Mouse (Mus musculus) bone marrow macrophage, adult 2 months (primary cell): ENCODE data around the gene Gucy2c.

Experiments
- CTCF ChIP-seq: IDR thresholded peaks from 2 replicates; pipeline ENCODE4 v1.5.1; 2012; ENCODE audit warnings: low read depth, mild to moderate bottlenecking, low read length, moderate library complexity
- POLR2A ChIP-seq: IDR thresholded peaks from 2 replicates; pipeline ENCODE4 v1.6.1; 2012; ENCODE audit warnings: mild to moderate bottlenecking, low read depth, low read length, borderline replicate concordance

DNA sequence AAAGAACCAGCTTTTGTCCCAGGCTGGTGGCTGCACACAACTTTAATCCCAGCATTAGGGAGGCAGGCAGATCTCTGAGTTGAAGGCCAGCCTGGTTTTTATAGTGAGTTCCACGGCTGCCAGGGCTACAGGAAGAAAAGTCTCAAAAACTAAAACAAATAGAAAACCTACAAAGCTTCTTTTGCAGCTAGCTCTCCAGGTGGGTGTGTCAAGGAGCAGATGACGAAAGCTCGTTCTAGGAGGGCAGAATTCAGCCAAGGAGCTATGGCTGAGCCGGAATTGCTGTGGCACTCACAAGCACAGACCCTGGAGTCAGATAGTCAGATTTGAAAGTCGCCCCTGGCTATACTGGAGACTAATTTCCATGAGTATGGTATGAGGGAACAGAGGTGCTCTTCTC, 25.3 kb upstream of the Gucy2c start:
- TF ChIP-seq CTCF (no peak), POLR2A (no peak)
